Mouse (Mus musculus) small intestine, adult 2 months (tissue): ENCODE measurements around the gene Yae1d1.

Experiments used
- CTCF ChIP-seq: fragments of 200-500 bp; IDR thresholded peaks from 2 replicates; pipeline ENCODE4 v1.5.1; 2012; ENCODE audit warnings: low read depth, mild to moderate bottlenecking, control low read depth, inconsistent platforms, low read length, moderate library complexity, mixed read lengths; ENCODE audit not compliant: insufficient replicate concordance, insufficient read length; ENCODE audit errors: extremely low read depth
- POLR2A ChIP-seq: fragments of 200-500 bp; IDR thresholded peaks from 2 replicates; pipeline ENCODE4 v1.6.1; 2012; ENCODE audit warnings: low read depth, mild to moderate bottlenecking, control low read depth, inconsistent platforms, low read length, moderate library complexity

- TF ChIP-seq CTCF (no peak), POLR2A (no peak)
Measured at GRCm38 (mm10) chr13:18013205-18013604, 20.1 kb upstream of the Yae1d1 start.
